Mouse (Mus musculus) right cerebral cortex, postnatal 10 days (tissue): ENCODE data around the gene Mark3.

Experiments used
- DNase-seq, 2 experiments: peaks; one replicate each; pipeline ENCODE4 v3.0.0; 2021; ENCODE audit warnings: low spot score in 2 of 2

Mark3 gene

DNA sequence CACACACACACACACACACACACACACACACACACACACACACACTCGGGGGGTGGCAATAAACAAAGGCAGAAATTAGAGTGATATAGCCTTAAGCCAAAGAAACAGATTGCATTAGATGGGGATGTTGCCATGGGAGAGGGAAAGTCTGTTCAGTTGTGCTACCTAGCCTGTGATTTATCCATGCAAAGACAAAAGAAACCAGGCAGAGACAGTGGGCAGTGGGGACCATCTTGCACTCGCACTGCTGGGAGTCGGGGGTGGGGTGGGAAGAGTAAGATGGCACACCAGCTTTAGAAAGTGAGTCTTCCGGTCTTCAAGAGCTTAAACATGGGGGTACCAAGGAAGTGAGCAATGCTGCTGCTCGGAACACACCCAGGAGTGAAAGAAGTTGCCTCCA lies 14.0 kb upstream of the Mark3 start:
- peak in 1 of 2 experiments; percentile 37 for DNase-seq

DNA sequence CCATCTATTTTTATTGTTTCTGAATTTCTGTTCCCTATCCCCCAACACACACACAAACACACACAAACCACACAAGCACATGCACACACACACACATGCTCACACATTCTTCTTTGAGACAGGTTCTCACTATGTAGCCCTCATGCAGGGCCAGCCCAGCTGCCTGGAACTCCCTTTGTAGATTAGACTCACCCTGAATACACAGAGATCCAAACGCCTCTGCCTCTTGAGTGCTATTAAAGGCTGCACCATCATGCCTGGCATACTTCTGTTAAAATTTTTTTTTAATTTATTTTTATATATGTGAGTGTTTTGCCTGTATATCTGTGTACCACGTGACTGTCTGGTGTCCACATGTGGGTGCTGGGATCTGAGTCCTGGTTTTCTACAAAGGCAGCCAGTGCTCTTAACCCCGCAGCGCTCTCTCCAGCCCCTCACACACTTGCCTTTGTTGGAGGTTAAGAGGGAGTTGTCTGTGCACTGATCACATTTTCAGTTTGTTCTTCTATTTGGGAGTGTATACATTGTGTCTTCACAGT lies 12.0 kb upstream of the Mark3 start:
- DNase-seq, result no peak

- DNase-seq, result no peak
Observed at GRCm38 (mm10) chr12:111563076-111563629, 11.2 kb upstream of the Mark3 start.

GRCm38 (mm10) chr12:111565363-111565762 lies 9.0 kb upstream of the Mark3 start:
- no peak for DNase-seq

DNA sequence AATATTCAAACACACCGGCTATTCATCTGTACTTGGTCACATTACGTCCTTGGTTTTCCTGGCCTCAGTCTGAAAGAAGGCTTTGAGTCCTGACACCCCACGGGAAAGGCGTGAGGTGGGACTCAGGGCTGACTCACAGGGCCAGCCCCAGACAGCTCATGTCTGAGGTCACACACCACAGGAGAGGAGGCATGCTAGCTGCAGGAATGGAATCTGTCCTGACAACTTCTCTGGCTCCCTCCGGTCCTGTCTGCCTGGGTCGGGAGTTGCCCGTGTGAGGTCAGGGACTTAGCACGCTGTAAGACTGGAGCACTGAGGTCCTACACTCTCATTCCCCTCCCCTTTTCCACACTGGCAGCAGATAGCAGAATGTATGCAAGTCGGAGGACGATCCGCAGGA lies 5.5 kb upstream of the Mark3 start:
- DNase-seq, result no peak

GRCm38 (mm10) chr12:111572406-111572805 lies 1.9 kb upstream of the Mark3 start:
- no peak for DNase-seq

- no peak for DNase-seq
Observed at GRCm38 (mm10) chr12:111573315-111573714, 1.0 kb upstream of the Mark3 start.

- DNase-seq, result peak; percentile 54 to 57
Observed at GRCm38 (mm10) chr12:111574887-111575838, 840 bp downstream of the Mark3 start.

DNA sequence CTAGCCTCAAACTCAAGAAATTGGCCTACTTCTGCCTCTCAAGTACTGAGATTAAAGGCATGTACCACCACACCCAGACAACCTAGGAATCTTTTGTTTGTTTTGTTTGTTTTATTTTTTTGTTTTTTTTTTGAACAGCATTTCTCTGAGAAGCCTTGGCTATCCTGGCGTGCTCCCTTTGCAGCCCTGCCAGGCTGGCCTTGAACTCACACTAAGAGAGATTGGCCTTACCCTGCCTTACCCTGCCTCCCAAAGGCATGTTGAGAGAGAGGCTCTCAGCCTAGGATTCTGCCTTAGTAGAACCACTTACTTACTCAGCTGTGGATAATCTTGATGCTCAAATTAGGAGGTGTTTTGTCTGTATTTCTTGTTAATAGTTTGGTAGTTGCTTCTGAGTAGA lies 8.7 kb downstream of the Mark3 start:
- no peak for DNase-seq

- DNase-seq, result no peak
Observed at GRCm38 (mm10) chr12:111584401-111584800, 10.1 kb downstream of the Mark3 start.

- no peak for DNase-seq
Observed at GRCm38 (mm10) chr12:111587252-111587651, 12.9 kb downstream of the Mark3 start.

- DNase-seq, result no peak
Observed at GRCm38 (mm10) chr12:111592407-111593021, 18.2 kb downstream of the Mark3 start.

DNA sequence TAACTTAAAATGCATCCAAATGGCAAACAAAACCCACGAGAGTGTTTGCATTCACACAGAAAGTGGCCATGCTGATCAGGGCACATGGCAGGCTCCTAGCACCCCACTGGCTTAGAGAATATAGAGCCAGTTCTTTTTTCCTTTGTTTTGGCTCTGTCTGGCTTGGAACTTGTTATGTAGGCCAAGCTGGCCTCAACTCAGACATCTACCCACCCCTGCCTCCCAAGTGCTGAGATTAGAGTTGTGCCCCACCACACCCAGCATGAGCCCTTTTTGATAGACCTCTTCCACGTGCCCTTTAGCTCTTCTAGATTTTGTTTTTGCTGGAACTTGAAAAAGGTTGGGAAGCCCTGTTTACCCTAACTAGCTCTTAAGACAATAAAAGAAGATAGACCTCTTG lies 19.5 kb downstream of the Mark3 start:
- no peak for DNase-seq

DNA sequence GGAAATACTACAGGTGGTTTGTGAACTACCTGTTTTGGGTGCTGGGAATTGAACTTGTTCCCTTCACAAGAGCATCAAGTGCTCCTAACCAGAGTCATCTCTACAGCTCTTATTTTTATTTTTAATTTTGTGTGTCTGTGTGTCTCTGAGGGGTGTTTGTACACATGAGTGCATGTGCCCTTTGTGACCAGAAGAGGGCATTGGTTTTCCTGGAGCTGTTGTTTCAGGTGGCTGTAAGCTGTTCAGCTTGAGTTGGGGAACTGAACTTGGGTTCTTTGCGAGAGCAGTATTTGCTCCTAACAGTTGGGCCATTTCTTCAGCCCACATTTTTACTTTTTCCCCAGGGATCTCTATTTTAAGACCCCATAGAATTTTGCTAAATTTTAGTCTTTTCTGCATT lies 23.0 kb downstream of the Mark3 start:
- no peak for DNase-seq

DNA sequence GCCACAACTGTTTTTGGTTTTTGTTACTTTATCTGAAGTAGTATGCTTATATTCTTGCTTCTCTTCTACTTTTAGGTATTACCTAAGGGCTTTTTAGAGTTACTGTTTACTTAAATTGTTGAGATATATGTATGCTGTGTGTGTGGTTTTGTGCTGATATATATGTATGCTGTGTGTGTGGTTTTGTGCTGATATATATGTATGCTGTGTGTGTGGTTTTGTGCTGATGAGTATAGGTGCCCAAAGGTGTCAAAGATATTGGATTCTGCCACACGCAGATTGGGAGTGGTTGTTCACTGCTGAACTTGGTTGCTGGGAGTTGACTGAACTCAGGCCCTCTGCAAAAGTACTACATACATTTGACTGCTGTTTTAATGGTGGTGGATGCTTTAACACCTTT lies 24.6 kb downstream of the Mark3 start:
- no peak for DNase-seq

DNA sequence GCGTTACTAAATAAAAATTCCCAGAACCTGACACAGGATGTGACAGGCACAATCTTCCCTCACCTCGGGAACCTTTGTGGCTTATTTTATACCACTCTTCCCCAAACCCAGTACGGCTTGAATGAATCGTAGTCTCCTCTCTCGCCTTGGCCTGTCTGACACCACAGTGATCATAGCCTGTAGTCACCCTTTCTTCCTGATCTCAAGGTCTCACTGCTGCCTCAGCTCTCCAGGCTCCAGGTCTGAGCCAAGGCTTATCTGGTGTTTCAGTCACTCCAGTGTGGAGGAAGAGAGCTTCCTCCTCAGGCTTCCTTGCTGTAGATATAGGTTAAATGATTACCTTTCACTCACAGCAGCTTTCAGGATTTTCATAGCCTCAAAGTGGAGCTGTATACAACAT lies 25.3 kb downstream of the Mark3 start:
- no peak for DNase-seq

- no peak for DNase-seq
Observed at GRCm38 (mm10) chr12:111603871-111604270, 29.5 kb downstream of the Mark3 start.

- no peak for DNase-seq
Observed at GRCm38 (mm10) chr12:111605619-111606018, 31.3 kb downstream of the Mark3 start.

- DNase-seq, result no peak
Observed at GRCm38 (mm10) chr12:111608015-111608414, 33.7 kb downstream of the Mark3 start.

GRCm38 (mm10) chr12:111614475-111615141 lies 40.3 kb downstream of the Mark3 start:
- DNase-seq, result no peak

DNA sequence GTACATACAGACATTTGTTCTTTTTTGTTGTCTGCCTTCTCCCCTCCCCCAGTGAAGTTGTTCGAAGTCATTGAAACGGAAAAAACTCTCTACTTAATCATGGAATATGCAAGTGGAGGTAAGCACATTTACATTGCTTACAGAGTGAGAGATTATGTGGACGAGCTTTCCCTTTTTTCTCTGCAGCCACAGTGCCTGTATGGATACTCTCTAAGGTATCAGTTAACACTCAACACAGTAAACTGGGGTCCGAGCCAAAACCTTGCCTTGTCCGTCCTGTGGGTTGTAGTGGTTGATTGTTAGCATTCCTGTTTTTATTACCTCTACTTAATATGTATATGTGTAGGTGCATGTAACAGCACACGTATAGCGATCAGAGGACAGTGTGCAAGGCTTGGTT lies 43.9 kb downstream of the Mark3 start:
- no peak for DNase-seq

DNA sequence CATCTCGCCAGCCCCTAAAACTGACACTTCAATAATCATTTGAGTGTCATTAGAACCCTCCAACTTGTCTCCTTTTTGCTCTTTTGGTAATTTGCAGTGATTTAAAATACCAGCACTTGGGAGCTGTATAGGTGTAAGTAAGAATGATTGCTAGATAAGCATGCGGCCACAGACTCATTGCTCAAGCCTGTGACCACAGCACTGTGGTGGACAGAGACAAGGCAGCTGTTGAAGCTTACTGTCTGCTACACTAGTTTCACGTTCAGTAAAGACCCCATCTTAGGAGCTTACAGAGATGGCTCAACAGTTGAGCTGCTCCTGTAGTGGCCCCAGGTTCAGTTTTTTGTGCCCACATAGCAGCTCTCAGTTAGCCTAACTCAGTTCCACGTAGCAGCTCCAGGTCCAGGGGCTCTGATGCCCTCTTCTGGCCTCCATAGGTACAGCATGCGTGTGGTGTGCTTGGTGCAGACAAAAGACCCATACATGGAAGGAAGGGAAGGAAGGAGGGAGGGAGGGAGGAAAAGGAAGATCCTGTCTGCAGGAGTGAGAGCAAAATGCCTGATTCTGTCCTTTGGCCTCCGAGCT lies 73.8 kb downstream of the Mark3 start:
- peak; percentile 82 for DNase-seq
